Mouse (Mus musculus) layer of hippocampus, adult 9-11 months (tissue): ENCODE results near the gene Spx.

Experiments used
- DNase-seq: peaks from one replicate; pipeline ENCODE4 v3.0.0; 2022

The Spx gene

DNA sequence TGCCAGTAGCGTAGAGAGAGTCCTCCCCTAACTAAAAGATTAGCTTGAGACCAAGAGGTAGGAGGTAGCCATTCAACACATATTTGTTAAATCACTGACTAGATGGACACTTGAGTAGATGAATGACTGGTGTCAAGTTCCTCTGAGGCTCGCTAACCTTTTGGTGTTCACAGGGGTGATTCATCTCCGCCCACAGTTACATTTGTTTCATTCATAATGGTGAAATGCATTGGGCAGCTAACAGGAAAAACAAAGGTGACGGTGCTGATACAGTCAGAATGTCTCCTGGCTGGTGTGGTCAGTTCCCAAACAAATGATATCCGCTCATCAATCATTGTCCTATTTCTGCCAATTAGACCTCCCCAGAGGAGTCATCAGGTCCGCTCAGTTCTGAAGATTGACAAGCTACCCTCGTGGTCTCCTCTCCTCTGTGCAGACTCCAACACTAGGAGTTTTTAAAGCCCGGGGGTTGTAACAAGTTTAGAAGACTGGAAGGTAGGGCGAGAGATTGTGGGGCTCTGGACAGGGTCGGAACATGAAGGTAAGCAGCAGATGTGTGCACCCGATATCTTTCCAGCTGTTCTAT, at the start of gene Spx:
Spx (plus strand) TSS at position 536 of the 586 bp plus-strand sequence.
- no peak for DNase-seq

- DNase-seq = no peak
Measured at GRCm38 (mm10) chr6:142365742-142366472, 47.3 kb upstream of the Spx start.

DNA sequence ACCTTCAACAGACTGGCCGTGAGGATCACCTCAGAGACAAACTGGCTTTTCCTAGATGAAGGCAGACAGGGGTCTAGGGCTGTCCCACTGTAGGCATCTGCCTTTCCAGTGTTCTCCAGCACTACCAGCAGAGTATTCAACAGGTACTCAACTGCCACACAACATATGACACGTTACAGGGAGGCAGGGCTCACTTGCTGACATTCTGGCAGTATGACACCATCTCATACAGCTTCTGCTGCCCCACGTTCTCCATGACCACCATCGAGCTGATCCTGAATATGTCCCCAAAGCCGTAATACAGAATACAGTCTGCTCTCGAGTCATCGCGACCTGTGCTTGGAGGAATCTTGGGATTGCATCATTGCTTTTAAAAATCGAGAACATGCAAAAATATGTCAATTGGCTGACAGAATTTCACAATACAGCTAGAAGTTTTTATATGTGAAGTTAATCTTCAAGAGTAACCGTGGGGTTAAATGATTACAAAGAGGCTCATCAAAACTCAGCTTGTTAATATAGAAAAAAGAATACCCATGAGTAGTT, 46.7 kb upstream of the Spx start:
- DNase-seq = no peak

DNA sequence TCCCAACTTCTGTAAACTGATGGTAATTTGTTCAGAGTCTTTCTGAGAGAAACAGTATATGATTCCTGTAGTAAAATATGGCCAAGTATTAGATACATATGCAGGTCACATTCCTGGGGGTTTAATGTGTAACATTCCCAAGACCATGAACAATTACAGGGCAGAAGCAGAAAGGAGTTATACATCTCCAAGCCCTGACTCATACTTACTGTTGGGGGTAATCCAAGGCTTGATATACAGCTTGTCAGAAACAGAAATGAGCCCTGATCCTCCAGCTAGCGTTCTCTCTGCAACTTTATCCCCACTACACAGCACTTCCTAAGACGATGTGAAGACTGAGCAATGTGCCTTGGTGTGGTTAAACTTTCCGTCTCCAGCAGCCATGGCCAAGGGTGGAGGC, 45.7 kb upstream of the Spx start:
- DNase-seq = no peak

DNA sequence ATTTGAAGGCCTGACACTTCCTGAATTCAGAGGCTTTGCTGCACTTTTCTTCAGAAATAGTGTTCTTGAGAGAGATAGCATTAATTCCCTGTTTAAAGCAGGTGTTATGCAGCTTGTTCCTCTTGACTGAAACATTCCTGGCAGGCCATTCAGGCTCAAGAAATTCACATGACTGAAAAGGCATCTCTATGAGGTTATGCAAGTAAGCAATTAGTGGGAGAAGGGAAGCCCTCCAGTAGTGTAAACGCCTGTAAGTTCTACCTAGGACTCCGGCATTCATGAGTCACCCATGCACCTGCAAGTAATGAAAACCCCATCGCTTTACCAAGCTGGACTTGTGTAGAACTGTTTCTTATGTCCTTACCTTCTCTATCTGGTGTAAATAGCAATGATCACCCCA, 43.7 kb upstream of the Spx start:
- no peak for DNase-seq

- no peak for DNase-seq
Measured at GRCm38 (mm10) chr6:142377081-142377480, 36.2 kb upstream of the Spx start.

DNA sequence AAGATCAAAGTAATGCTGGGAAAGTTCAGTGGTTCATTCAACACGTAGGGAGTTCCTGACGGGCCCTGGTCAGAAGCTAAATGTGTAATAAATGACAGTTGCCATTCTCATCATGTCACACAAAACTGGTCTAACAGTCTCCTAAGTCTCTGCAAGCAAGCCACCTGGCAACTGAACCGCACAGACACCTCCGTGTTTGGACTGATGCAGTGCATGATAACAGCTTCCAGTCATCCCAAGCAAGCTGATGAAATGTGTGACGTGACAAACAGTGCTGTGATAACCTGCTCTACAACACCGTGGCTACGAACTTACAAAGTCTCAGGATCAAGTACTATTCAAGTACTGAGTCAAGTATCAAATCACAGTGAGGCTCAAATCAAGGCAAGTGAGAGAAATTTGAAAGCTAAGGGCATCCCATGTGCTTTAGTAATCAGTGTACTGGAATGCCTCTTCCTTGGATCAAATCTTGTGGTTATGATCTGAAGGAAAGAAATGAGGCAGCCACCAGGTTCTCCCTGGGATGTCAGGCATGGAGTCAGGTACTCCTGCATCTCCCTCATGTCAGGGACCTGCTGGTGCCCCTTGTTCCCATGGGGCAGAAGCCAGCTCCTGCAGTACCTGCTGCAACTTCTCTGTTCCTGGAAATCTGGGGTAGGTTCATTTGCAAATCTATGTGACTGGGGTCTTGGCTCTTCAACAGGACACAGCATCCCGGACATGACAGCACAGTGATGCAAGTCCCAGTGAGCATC, 34.5 kb upstream of the Spx start:
- no peak for DNase-seq

DNA sequence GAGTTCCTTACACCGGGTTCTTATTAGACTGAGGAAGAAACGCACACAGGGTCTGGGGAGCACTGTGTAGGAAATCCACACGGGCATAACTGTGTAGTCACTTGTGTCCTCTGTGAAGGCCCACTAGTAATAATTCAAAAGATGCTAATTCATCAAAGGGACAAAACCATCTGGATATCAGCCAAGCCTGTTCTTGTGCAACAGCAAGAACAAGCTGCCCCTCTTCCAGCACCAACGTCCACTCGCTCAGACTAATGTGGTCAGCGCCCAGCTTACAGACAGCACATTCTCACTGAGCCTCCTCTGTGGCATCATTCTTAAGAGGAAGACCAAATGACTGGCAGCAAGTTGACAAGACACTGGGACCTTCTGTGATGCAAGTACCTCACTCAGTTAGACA, 33.3 kb upstream of the Spx start:
- no peak for DNase-seq

GRCm38 (mm10) chr6:142381615-142382014, 31.6 kb upstream of the Spx start:
- no peak for DNase-seq

DNA sequence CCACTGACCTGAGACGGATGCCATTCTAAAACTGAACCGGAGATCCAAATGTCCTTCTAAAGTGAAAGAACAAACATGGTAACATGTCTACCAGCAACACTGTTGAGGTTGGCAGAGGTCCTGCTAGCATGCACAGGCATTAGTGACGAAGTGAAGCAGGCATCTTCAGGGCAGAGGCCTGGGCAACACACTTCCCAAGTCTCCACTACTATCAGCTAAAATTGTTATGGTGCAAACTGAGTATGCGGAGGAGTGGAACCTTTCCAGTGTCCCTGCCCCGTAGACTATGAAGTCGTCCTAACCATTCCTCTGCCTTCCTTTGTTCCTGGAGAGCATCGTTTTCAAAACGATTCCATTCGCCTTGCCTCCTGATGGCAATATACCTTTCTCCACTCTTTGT, 28.7 kb upstream of the Spx start:
- DNase-seq = no peak

GRCm38 (mm10) chr6:142386285-142387010, 26.8 kb upstream of the Spx start:
- no peak for DNase-seq

- peak; percentile 98 for DNase-seq
Measured at GRCm38 (mm10) chr6:142387011-142387754, 26.1 kb upstream of the Spx start, which contains the start of the genes Recql and Golt1b. Gene Recql, minus strand, starts transcription at chr6:142387087. Gene Golt1b, plus strand, starts transcription at chr6:142387221.

GRCm38 (mm10) chr6:142387755-142388271, 25.4 kb upstream of the Spx start:
- no peak for DNase-seq

GRCm38 (mm10) chr6:142389101-142389500, 24.1 kb upstream of the Spx start:
- no peak for DNase-seq

GRCm38 (mm10) chr6:142392312-142392711, 20.9 kb upstream of the Spx start:
- DNase-seq = no peak

GRCm38 (mm10) chr6:142394669-142395068, 18.6 kb upstream of the Spx start:
- DNase-seq = peak; percentile 62

DNA sequence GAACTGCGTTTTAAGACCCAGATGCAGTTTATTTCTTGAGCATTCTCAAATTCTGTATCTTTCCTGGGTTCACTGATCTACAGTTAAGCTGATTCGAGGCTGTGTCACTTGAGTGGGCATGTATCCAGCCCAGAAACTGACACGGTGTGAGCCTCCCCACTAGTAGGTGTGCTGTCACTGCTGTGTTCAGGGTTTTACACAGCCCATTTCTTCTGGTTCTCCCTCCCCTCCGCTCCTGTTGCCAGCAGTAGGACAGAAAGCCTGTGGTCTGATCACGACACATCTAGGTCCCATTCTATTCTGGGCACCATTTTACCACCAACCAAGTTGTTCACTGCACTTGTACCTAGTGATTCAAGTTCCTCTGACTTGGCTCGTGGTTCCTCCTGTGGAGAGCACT, 17.5 kb upstream of the Spx start:
- DNase-seq = no peak

DNA sequence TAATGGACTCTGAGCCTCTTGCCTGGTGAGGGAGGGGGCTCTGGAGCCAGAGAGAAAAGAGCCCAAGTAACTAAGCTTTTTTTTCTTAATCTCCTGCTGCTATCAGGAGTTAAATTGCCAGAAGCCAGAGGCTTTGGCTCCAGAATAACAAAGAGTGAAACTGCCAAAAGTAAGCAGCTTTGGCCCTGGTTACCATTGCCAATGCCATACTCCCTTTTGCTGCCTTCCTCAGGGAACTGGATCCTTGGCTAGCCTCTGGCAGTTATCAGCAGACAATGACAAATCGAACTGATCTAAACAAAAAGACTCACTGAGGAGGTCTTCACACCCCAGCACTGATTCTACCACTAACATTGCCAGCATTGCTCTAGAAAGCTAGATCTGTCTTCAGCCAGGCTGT, 2.1 kb upstream of the Spx start:
- no peak for DNase-seq

DNA sequence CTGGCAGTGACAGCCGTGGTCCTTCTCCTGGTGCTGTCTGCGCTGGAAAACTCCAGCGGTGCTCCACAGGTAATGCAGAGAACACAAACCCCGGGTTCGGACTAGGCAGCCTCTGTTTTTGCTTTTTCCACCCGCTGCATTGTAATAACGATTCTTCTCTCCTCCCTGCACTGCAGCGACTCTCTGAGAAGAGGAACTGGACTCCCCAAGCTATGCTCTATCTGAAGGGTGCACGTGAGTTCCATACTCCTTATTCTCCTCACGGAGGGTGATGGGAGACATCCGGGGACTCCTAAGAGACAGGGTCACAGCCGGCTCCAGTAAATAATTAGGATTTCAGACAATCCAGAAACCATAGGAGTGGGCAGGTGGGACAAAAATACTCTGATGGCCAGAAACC, 604 bp downstream of the Spx start:
- no peak for DNase-seq

- no peak for DNase-seq
Measured at GRCm38 (mm10) chr6:142414597-142414996, 1.4 kb downstream of the Spx start.

DNA sequence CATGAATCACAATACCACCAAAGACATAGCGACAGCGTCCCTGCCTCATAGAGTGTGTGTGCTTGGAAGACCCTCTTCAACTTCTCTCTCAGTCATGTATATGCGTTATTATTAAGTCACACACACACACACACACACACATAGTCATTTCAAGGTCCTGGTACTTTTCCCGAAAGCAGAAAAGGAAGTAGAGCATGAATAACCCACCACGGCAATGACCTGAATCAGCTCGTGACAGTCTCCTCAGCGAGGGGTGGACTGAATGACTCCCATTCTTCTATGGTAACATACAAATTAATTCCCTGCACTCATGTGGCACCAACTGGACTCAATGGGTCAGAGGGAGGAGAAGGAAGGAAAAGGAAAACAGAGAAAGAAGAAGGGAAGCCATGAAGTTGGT, 11.7 kb downstream of the Spx start:
- DNase-seq = no peak

DNA sequence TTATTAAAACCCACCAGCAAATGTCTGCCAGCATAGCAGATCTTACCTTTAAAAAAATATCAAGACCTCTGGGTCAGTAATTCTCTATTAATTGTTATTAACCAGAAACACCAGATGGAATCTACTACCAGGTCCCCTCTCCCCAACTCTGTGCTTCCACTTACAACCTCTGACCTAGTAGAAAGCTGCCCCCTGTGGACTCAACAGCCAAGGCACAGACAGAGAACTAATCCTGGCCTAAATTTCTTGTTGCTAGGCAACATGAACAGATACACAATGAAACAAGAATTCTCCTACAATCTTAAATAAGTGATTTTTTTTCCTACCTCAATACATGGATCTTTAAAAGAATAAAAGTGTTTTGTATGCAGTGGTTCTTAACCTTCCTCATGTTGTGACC, 15.8 kb downstream of the Spx start:
- DNase-seq = no peak
